Mouse (Mus musculus) C2C12 (cell line): ENCODE measurements around the gene Gm17657. TPM values are rescaled to one million over a fixed set of nuclear protein-coding genes. Genes with fewer than 3 reads are reported as not detected.
A peak's percentile ranks its signal among the peaks of the same experiment; 100 is the strongest.
"Not testable (repeated sequence)": the region's sequence is repeated elsewhere in the genome, so short reads cannot be mapped to it uniquely, and the experiment has no call there.

Experiments used
- H3K27me3 ChIP-seq: one replicate; pipeline ENCODE4 v1.6.1; 2011; ENCODE audit not compliant: control insufficient read depth, insufficient read depth, insufficient read length
- H3K36me3 ChIP-seq: one replicate; pipeline ENCODE4 v1.6.1; 2011; ENCODE audit not compliant: control insufficient read depth, insufficient read depth
- H3K4me3 ChIP-seq: one replicate; pipeline ENCODE4 v1.5.1; 2011; ENCODE audit warnings: mild to moderate bottlenecking, control low read depth; ENCODE audit not compliant: poor library complexity, insufficient read depth, severe bottlenecking
- H3K79me2 ChIP-seq: one replicate; pipeline ENCODE4 v1.6.1; 2011; ENCODE audit not compliant: control insufficient read depth, insufficient read depth
- H3K79me3 ChIP-seq: one replicate; pipeline ENCODE4 v1.6.1; 2011; ENCODE audit warnings: low read depth, control low read depth
- H3ac ChIP-seq: one replicate; pipeline ENCODE3; 2011; ENCODE audit warnings: low read depth; ENCODE audit not compliant: control insufficient read depth, insufficient read length
- CEBPB ChIP-seq: IDR thresholded peaks from one replicate; pipeline ENCODE4 v1.6.1; 2011; ENCODE audit warnings: low read depth, mild to moderate bottlenecking, control low read depth, moderate library complexity
- CTCF ChIP-seq: IDR thresholded peaks from one replicate; pipeline ENCODE4 v1.5.1; 2011; ENCODE audit not compliant: control insufficient read depth, insufficient read depth, insufficient read length
- FOSL1 ChIP-seq: IDR thresholded peaks from one replicate; pipeline ENCODE4 v1.8.0; 2011; ENCODE audit warnings: mild to moderate bottlenecking, low read length; ENCODE audit not compliant: poor library complexity, insufficient read depth, severe bottlenecking
- MAX ChIP-seq: IDR thresholded peaks from one replicate; pipeline ENCODE4 v1.6.1; 2011; ENCODE audit warnings: mild to moderate bottlenecking, control low read depth
- MYOD1 ChIP-seq: IDR thresholded peaks from one replicate; pipeline ENCODE4 v1.6.1; 2011; ENCODE audit warnings: low read depth; ENCODE audit not compliant: control insufficient read depth, insufficient read length
- MYOG ChIP-seq: IDR thresholded peaks from one replicate; pipeline ENCODE4 v1.6.1; 2011; ENCODE audit not compliant: control insufficient read depth, insufficient read length; ENCODE audit errors: extremely low read depth
- USF1 ChIP-seq: IDR thresholded peaks from one replicate; pipeline ENCODE4 v1.6.1; 2011; ENCODE audit warnings: low read depth, mild to moderate bottlenecking, control low read depth, moderate library complexity
- polyA plus RNA-seq: library from polyadenylated mRNA; unstranded; fragments of >200 nt; fragmentation: generic; extraction: Trizol; gene quantifications from one replicate; pipeline ENCODE4 v1.2.1, GENCODE M21; 2012; ENCODE audit warnings: missing spikeins

The Gm17657 gene
- polyA plus RNA-seq, 1 experiment: not detected

GRCm38 (mm10) chr17:29502669-29503665 is 46.5 kb downstream of the Gm17657 start:
- Histone ChIP-seq H3ac (no peak overlapping the region), H3K4me3 (no peak overlapping the region), H3K36me3 (no peaks in the 10 kb centered on the region), H3K79me2 (no peaks in the 10 kb centered on the region), H3K79me3 (no peaks in the 10 kb centered on the region), H3K27me3 (no peaks in the 10 kb centered on the region)
- TF ChIP-seq CEBPB (no peak), USF1 (peak; percentile 33)

GRCm38 (mm10) chr17:29502005-29502668 is 47.3 kb downstream of the Gm17657 start:
- no peak for TF ChIP-seq CEBPB
- TF ChIP-seq USF1: peak; percentile 12
- TF ChIP-seq MAX: no peak
- no peak for TF ChIP-seq MYOG
- no peak for TF ChIP-seq CTCF
- no peak for TF ChIP-seq FOSL1
- H3K27me3 ChIP-seq: no peaks in the 10 kb centered on the region
- no peaks in the 10 kb centered on the region for H3K79me2 ChIP-seq
- no peaks in the 10 kb centered on the region for H3K36me3 ChIP-seq
- H3ac ChIP-seq: no peak overlapping the region
- H3K79me3 ChIP-seq: no peaks in the 10 kb centered on the region
- H3K4me3 ChIP-seq: no peak overlapping the region

GRCm38 (mm10) chr17:29500802-29501469 is 48.5 kb downstream of the Gm17657 start:
- TF ChIP-seq FOSL1: no peak
- no peak for TF ChIP-seq MAX
- TF ChIP-seq USF1: no peak
- no peak for TF ChIP-seq MYOG
- TF ChIP-seq MYOD1: no peak
- TF ChIP-seq CTCF: no peak
- H3ac ChIP-seq: no peak overlapping the region
- no peaks in the 10 kb centered on the region for H3K79me2 ChIP-seq
- H3K79me3 ChIP-seq: no peaks in the 10 kb centered on the region
- H3K36me3 ChIP-seq: no peaks in the 10 kb centered on the region
- no peaks in the 10 kb centered on the region for H3K27me3 ChIP-seq
- no peak overlapping the region for H3K4me3 ChIP-seq

- Histone ChIP-seq H3K27me3 (no peaks in the 10 kb centered on the region), H3ac (no peak overlapping the region), H3K79me3 (no peaks in the 10 kb centered on the region), H3K36me3 (no peaks in the 10 kb centered on the region), H3K4me3 (no peak overlapping the region), H3K79me2 (no peaks in the 10 kb centered on the region)
- TF ChIP-seq MAX: no peak
- no peak for TF ChIP-seq USF1
- TF ChIP-seq CTCF: no peak
- no peak for TF ChIP-seq CEBPB
- no peak for TF ChIP-seq FOSL1
- no peak for TF ChIP-seq MYOD1
- TF ChIP-seq MYOG: no peak
These were observed 49.1 kb downstream of the Gm17657 start for GRCm38 (mm10) chr17:29500243-29500740.

- H3K79me3 ChIP-seq: no peaks in the 10 kb centered on the region
- H3K79me2 ChIP-seq: no peaks in the 10 kb centered on the region
- H3K4me3 ChIP-seq: no peak overlapping the region
- no peak for TF ChIP-seq USF1
- no peak for TF ChIP-seq CEBPB
- TF ChIP-seq CTCF: no peak
- no peak for TF ChIP-seq FOSL1
- no peak for TF ChIP-seq MYOD1
- TF ChIP-seq MYOG: no peak
- TF ChIP-seq MAX: no peak
- no peak overlapping the region for H3ac ChIP-seq
- H3K36me3 ChIP-seq: peaks cover under 1% of the 10 kb centered on the region
- H3K27me3 ChIP-seq: no peaks in the 10 kb centered on the region
These were observed 49.9 kb downstream of the Gm17657 start for GRCm38 (mm10) chr17:29499511-29499910.

GRCm38 (mm10) chr17:29498952-29499351 is 50.5 kb downstream of the Gm17657 start:
- not testable (repeated sequence) for H3K27me3 ChIP-seq, H3K4me3 ChIP-seq, H3K36me3 ChIP-seq, H3K79me3 ChIP-seq, H3K79me2 ChIP-seq, H3ac ChIP-seq
